Mouse (Mus musculus) brain, embryonic 14.5 days (tissue): ENCODE measurements around the gene Inpp5e.

Experiments used
- CTCF ChIP-seq: fragments of 200-500 bp; IDR thresholded peaks from 2 replicates; pipeline ENCODE4 v1.5.1; 2012; ENCODE audit warnings: inconsistent platforms, mild to moderate bottlenecking, moderate library complexity, borderline replicate concordance; ENCODE audit not compliant: insufficient read depth, insufficient read length; ENCODE audit errors: extremely low read depth
- POLR2A ChIP-seq: fragments of 200-500 bp; IDR thresholded peaks from 2 replicates; pipeline ENCODE4 v1.6.1; 2012; ENCODE audit warnings: mild to moderate bottlenecking, inconsistent platforms, borderline replicate concordance; ENCODE audit not compliant: poor library complexity, insufficient read depth, insufficient read length, severe bottlenecking; ENCODE audit errors: extremely low read depth

- TF ChIP-seq POLR2A (no peak), CTCF (no peak)
These were observed 359 bp upstream of the Inpp5e start for GRCm38 (mm10) chr2:26409362-26409761.
